Mouse (Mus musculus): ENCODE results near the gene Tigd3.

GRCm38 (mm10) chr19:5935691-5936090 lies 41.7 kb upstream of the Tigd3 start:
- TF ChIP-seq POLR2A (IDR thresholded peaks at IDR 0.05; ENCODE audit: control insufficient read depth, low read depth, low read length) (no peak), CTCF (IDR thresholded peaks at IDR 0.05; ENCODE audit: control insufficient read depth, insufficient read depth, insufficient replicate concordance, low read depth, low read length) (no peak)
